Mouse (Mus musculus) olfactory bulb, adult 2 months (tissue): Measurements from ENCODE around the gene Prkag3. TPM values are rescaled to one million over a fixed set of nuclear protein-coding genes. Genes with fewer than 3 reads are reported as not detected.

Source experiments
- H3K27ac ChIP-seq: fragments of 200-500 bp; 2 replicates; pipeline ENCODE4 v1.5.1; 2012; ENCODE audit warnings: low read depth, low read length; ENCODE audit not compliant: insufficient read depth
- H3K4me1 ChIP-seq: fragments of 200-500 bp; 2 replicates; pipeline ENCODE4 v1.6.1; 2012; ENCODE audit warnings: low read length; ENCODE audit not compliant: control insufficient read depth, insufficient read depth
- H3K4me3 ChIP-seq: fragments of 200-500 bp; 2 replicates; pipeline ENCODE4 v1.5.1; 2012; ENCODE audit warnings: mild to moderate bottlenecking, low read depth, low read length, moderate library complexity; ENCODE audit not compliant: insufficient read depth
- CTCF ChIP-seq: fragments of 200-500 bp; IDR thresholded peaks from 2 replicates; pipeline ENCODE4 v1.5.1; 2012; ENCODE audit warnings: low read depth, mild to moderate bottlenecking, low read length, moderate library complexity; ENCODE audit not compliant: insufficient read depth
- POLR2A ChIP-seq: fragments of 200-500 bp; IDR thresholded peaks from 2 replicates; pipeline ENCODE4 v1.6.1; 2012; ENCODE audit warnings: mild to moderate bottlenecking, low read depth, low read length, moderate library complexity; ENCODE audit not compliant: insufficient read depth
- WGBS: fragments of 180-500 bp; shearing (Covaris S2); methylation state at CpG from one replicate; pipeline ENCODE4 v1.1.7; 2018; 5-methylcytosine and 5-hydroxymethylcytosine counted together
- polyA plus RNA-seq: library from polyadenylated mRNA; stranded (reverse); fragments of >200 nt; gene quantifications from 2 replicates; pipeline ENCODE4 v1.2.4, GENCODE M21; 2012; ENCODE audit warnings: low replicate concordance; ENCODE audit not compliant: missing spikeins, insufficient read depth, insufficient read length

The Prkag3 gene
- polyA plus RNA-seq, 1 experiment: not detected

DNA sequence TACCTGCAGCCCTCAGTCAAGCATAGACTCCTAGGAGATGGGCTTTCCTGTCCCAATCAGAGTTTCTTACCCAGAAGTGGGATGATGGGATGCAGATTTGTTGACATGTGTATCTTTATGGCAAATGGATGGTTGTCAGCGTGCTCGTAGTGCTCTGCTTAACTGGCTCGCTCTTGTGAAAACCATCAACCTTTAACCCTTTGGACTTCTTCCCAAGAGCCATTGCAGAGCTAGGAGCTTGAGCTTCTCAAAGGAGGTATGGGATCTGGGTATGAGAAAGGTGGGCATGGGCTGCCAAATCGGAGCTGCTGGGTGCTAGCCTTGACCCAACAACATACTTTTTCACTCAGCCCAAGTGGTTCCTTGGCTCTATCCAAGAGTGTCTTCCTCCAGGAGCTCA is 53.2 kb downstream of the Prkag3 start:
- 92% methylated on average over 4 of the region's 4 CpGs for WGBS
- no peak overlapping the region for H3K4me3 ChIP-seq
- H3K27ac ChIP-seq: no peak overlapping the region
- TF ChIP-seq POLR2A: no peak
- no peak for TF ChIP-seq CTCF
- no peaks in the 10 kb centered on the region for H3K4me1 ChIP-seq

DNA sequence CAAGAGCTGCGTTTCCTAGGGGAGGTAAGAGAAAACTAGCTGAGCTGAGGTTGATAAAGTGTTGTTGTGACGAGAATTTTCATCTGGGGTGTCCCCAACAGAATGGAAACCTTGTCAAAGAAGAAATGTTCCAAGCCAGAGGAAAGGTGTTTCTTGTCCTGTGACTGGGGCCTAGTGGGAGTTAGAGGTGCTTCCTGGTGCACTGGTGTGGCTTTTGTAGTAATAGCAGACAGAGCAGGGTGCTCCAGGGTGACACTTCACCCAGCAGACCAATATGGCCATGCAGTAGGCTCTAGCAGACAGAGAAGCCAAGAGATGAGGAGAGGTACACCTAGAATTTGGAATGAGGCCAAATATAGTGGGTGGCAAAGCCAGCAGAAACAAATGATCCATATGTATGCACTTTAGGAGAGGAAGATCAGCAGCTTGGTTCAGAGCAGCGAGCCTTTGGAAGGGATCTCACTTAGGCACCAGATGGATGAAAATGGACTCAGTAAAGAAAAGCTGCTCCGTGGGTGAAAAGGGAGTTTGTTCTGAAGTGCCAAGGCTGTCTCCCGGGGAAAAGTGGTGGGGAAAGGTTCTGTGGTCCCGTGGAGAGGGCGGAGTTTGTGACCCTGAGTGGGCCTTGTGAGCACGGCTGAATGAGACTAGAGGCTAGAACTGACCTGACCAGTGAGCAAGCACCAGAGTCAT is 55.0 kb downstream of the Prkag3 start:
- no peaks in the 10 kb centered on the region for H3K4me1 ChIP-seq
- no peak overlapping the region for H3K4me3 ChIP-seq
- no peak overlapping the region for H3K27ac ChIP-seq
- TF ChIP-seq POLR2A (no peak), CTCF (no peak)
- 90% methylated on average over 8 of the region's 8 CpGs for WGBS

Other genes with a start within 250 kb of the Prkag3 start
- gene Cnot9, start 243.2 kb downstream of the Prkag3 start, polyA plus RNA-seq: not detected in 2 replicates
- gene Plcd4, start 206.3 kb downstream of the Prkag3 start, polyA plus RNA-seq: not detected in 2 replicates
- gene Usp37, start 204.9 kb downstream of the Prkag3 start, polyA plus RNA-seq: not detected in 2 replicates
- gene Zfp142, start 161.0 kb downstream of the Prkag3 start, polyA plus RNA-seq: not detected in 2 replicates
- not detected in 2 replicates for gene Bcs1l, start 160.9 kb downstream of the Prkag3 start, polyA plus RNA-seq
- not detected in 2 replicates for gene Rnf25, start 147.8 kb downstream of the Prkag3 start, polyA plus RNA-seq
- gene Stk36, start 147.8 kb downstream of the Prkag3 start, polyA plus RNA-seq: not detected in 2 replicates
- 137 TPM in 1 of 2 replicates, not detected in the other for gene Ttll4, start 87.5 kb downstream of the Prkag3 start, polyA plus RNA-seq
- gene Cyp27a1, start 35.6 kb downstream of the Prkag3 start, polyA plus RNA-seq: not detected in 2 replicates
- not detected in 2 replicates for gene Wnt6, start 22.7 kb upstream of the Prkag3 start, polyA plus RNA-seq
- gene Wnt10a, start 42.3 kb upstream of the Prkag3 start, polyA plus RNA-seq: not detected in 2 replicates
- gene Cdk5r2, start 105.7 kb upstream of the Prkag3 start, polyA plus RNA-seq: not detected in 2 replicates
- not detected in 2 replicates for gene Fev, start 136.2 kb upstream of the Prkag3 start, polyA plus RNA-seq
- not detected in 2 replicates for gene Cryba2, start 143.9 kb upstream of the Prkag3 start, polyA plus RNA-seq
- gene Cfap65, start 186.4 kb upstream of the Prkag3 start, polyA plus RNA-seq: not detected in 2 replicates
- gene Ihh, start 202.5 kb upstream of the Prkag3 start, polyA plus RNA-seq: not detected in 2 replicates